Mouse (Mus musculus): ENCODE measurements around the gene Rhbdl1.

GRCm38 (mm10) chr17:25830200-25830753 is 6.8 kb downstream of the Rhbdl1 start:
- TF ChIP-seq CTCF (IDR thresholded peaks at IDR 0.05; ENCODE audit: borderline replicate concordance, insufficient read depth, low read length) (no peak), POLR2A (IDR thresholded peaks at IDR 0.05; ENCODE audit: low read depth, low read length) (no peak; the same call in 1 of the 2 replicates)
